25 mouse cellular contexts compared by ENCODE assay signal in genomic region chr15:8789000-8789399, GRCm38 (mm10).
A peak's percentile ranks its signal among the peaks of the same experiment; 100 is the strongest.
DNase-seq lines count a peak whose midpoint lies in the region; ATAC-seq lines count a peak whose summit lies in the region.
"Had no signal": no experiment of that assay in that cellular context is flagged by ENCODE, and none has a peak within 500 bp of the region (broad histone marks: within the 10 kb centered on the region; RNA-seq: fewer than 3 reads in every experiment).

No protein-coding gene starts in this region.

- no peak overlapping the region for H3K9ac ChIP-seq in forebrain, embryonic 14.5 days (ENCODE audit: low read length)
- H3K9ac ChIP-seq in lung, embryonic 16.5 days (ENCODE audit: low read length) = no peak overlapping the region
- no peak overlapping the region for H3K9ac ChIP-seq in midbrain, embryonic 16.5 days (ENCODE audit: low read depth, low read length)
- H3K9ac ChIP-seq in midbrain, embryonic 13.5 days (replicated peaks) = no peak overlapping the region
- H3K9ac ChIP-seq: heart, embryonic 15.5 days; kidney, embryonic 15.5 days; liver, embryonic 14.5 days; neural tube, embryonic 13.5 days had no signal

- ATAC-seq in forebrain, embryonic 14.5 days = no peak
- ATAC-seq in lung, embryonic 16.5 days (ENCODE audit: low read depth) = 0 out of 2 replicates have a peak, but pooled peaks have one; percentile 23
- ATAC-seq in midbrain, embryonic 16.5 days = peak; percentile 56
- no peak for ATAC-seq in midbrain, embryonic 13.5 days
- no peak for ATAC-seq in granulocyte monocyte progenitor cell, adult 5-6 weeks (replicated peaks; ENCODE audit: poor library complexity, severe bottlenecking)
- ATAC-seq: inflammation-experienced regulatory T-cells, adult 6 months had no signal

- DNase-seq in forebrain, embryonic 14.5 days (ENCODE audit: low spot score) = peak; percentile 43
- DNase-seq in forebrain, embryonic 10.5 days (ENCODE audit: extremely low spot score, low spot score) = no peak
- DNase-seq in lung, postnatal 14 days = no peak
- DNase-seq in heart, adult 9 months (ENCODE audit: low spot score in 2 of 2) = no peak
- DNase-seq: adrenal gland, postnatal 25 days; cerebellum, adult 18-20 months; gastrocnemius, postnatal 10 days; kidney, adult 18-20 months; kidney, postnatal 25 days; liver; lung, adult 2 months; right cerebral cortex, postnatal 4 days; thymus, adult 18-20 months; thymus, postnatal 25 days had no signal

- H3K4me2 ChIP-seq in forebrain, embryonic 14.5 days (ENCODE audit: low read length) = no peak overlapping the region
- H3K4me2 ChIP-seq in lung, embryonic 16.5 days (ENCODE audit: low read depth, low read length) = no peak overlapping the region
- no peak overlapping the region for H3K4me2 ChIP-seq in midbrain, embryonic 16.5 days (ENCODE audit: low read length)
- H3K4me2 ChIP-seq in midbrain, embryonic 13.5 days (replicated peaks) = no peak overlapping the region
- H3K4me2 ChIP-seq: heart, embryonic 15.5 days; kidney, embryonic 15.5 days; neural tube, embryonic 13.5 days had no signal

- H3K9me3 ChIP-seq in forebrain, embryonic 14.5 days (replicated peaks; ENCODE audit: control insufficient read depth, low read length) = no peaks in the 10 kb centered on the region
- H3K9me3 ChIP-seq in forebrain, embryonic 10.5 days = no peaks in the 10 kb centered on the region
- H3K9me3 ChIP-seq in lung, embryonic 16.5 days (ENCODE audit: control insufficient read depth, low read length) = no peaks in the 10 kb centered on the region
- no peaks in the 10 kb centered on the region for H3K9me3 ChIP-seq in midbrain, embryonic 16.5 days (replicated peaks; ENCODE audit: control insufficient read depth, low read length, poor library complexity, severe bottlenecking)
- H3K9me3 ChIP-seq in midbrain, embryonic 13.5 days = no peaks in the 10 kb centered on the region
- H3K9me3 ChIP-seq: heart, embryonic 10.5 days; heart, embryonic 15.5 days; kidney, embryonic 15.5 days; neural tube, embryonic 13.5 days had no signal

- WGBS in forebrain, embryonic 14.5 days = 22% methylated on average over 6 of the region's 6 CpGs
- WGBS in forebrain, embryonic 10.5 days = 55% methylated on average over 6 of the region's 6 CpGs
- WGBS in lung, embryonic 16.5 days = 63% methylated on average over 6 of the region's 6 CpGs
- 31% methylated on average over 6 of the region's 6 CpGs for WGBS in midbrain, embryonic 16.5 days
- 40% methylated on average over 6 of the region's 6 CpGs for WGBS in midbrain, embryonic 13.5 days

- peaks cover 9% of the 10 kb centered on the region; the same call in 1 of the 2 replicates for H3K4me1 ChIP-seq in forebrain, embryonic 14.5 days (ENCODE audit: control insufficient read depth, insufficient read depth, low read length)
- peaks cover 12% of the 10 kb centered on the region; the same call in 1 of the 2 replicates for H3K4me1 ChIP-seq in forebrain, embryonic 10.5 days
- peaks cover 4% of the 10 kb centered on the region; the same call in 1 of the 2 replicates for H3K4me1 ChIP-seq in lung, embryonic 16.5 days (replicated peaks; ENCODE audit: control insufficient read depth, insufficient read depth, low read length)
- no peaks in the 10 kb centered on the region for H3K4me1 ChIP-seq in midbrain, embryonic 16.5 days (ENCODE audit: control insufficient read depth, insufficient read depth, low read length)
- peaks cover 8% of the 10 kb centered on the region; the same call in 1 of the 2 replicates for H3K4me1 ChIP-seq in midbrain, embryonic 13.5 days (replicated peaks)
- H3K4me1 ChIP-seq: heart, embryonic 10.5 days; heart, embryonic 15.5 days; kidney, embryonic 15.5 days had no signal

- H3K4me3 ChIP-seq in forebrain, embryonic 14.5 days (ENCODE audit: low read depth, low read length) = no peak overlapping the region
- no peak overlapping the region for H3K4me3 ChIP-seq in forebrain, embryonic 10.5 days
- H3K4me3 ChIP-seq in lung, embryonic 16.5 days (ENCODE audit: low read length) = no peak overlapping the region
- no peak overlapping the region for H3K4me3 ChIP-seq in midbrain, embryonic 16.5 days (ENCODE audit: low read depth, low read length)
- no peak overlapping the region for H3K4me3 ChIP-seq in midbrain, embryonic 13.5 days (replicated peaks)
- H3K4me3 ChIP-seq: heart, embryonic 10.5 days; heart, embryonic 15.5 days; kidney, embryonic 15.5 days; neural tube, embryonic 13.5 days had no signal

- no peaks in the 10 kb centered on the region for H3K36me3 ChIP-seq in forebrain, embryonic 14.5 days (ENCODE audit: control insufficient read depth, insufficient read depth, low read length)
- H3K36me3 ChIP-seq in forebrain, embryonic 10.5 days (replicated peaks) = no peaks in the 10 kb centered on the region
- no peaks in the 10 kb centered on the region for H3K36me3 ChIP-seq in lung, embryonic 16.5 days (ENCODE audit: control insufficient read depth, insufficient read depth, low read length)
- no peaks in the 10 kb centered on the region for H3K36me3 ChIP-seq in midbrain, embryonic 16.5 days (ENCODE audit: control insufficient read depth, insufficient read depth, low read length)
- H3K36me3 ChIP-seq in midbrain, embryonic 13.5 days = no peaks in the 10 kb centered on the region
- H3K36me3 ChIP-seq: heart, embryonic 10.5 days; heart, embryonic 15.5 days; kidney, embryonic 15.5 days; neural tube, embryonic 13.5 days had no signal

- H3K27me3 ChIP-seq in forebrain, embryonic 14.5 days (replicated peaks; ENCODE audit: control insufficient read depth, insufficient read depth, low read length) = no peaks in the 10 kb centered on the region
- no peaks in the 10 kb centered on the region for H3K27me3 ChIP-seq in forebrain, embryonic 10.5 days (ENCODE audit: poor library complexity, severe bottlenecking)
- H3K27me3 ChIP-seq in lung, embryonic 16.5 days (ENCODE audit: control insufficient read depth, insufficient read depth, low read depth, low read length) = no peaks in the 10 kb centered on the region
- no peaks in the 10 kb centered on the region for H3K27me3 ChIP-seq in midbrain, embryonic 16.5 days (ENCODE audit: control insufficient read depth, insufficient read depth, low read depth, low read length)
- no peaks in the 10 kb centered on the region for H3K27me3 ChIP-seq in midbrain, embryonic 13.5 days
- H3K27me3 ChIP-seq: heart, embryonic 15.5 days; kidney, embryonic 15.5 days; neural tube, embryonic 13.5 days had no signal

- H3K27ac ChIP-seq in forebrain, embryonic 14.5 days (ENCODE audit: low read depth, low read length) = no peak overlapping the region
- no peak overlapping the region for H3K27ac ChIP-seq in forebrain, embryonic 10.5 days
- no peak overlapping the region for H3K27ac ChIP-seq in lung, embryonic 16.5 days (ENCODE audit: low read length)
- H3K27ac ChIP-seq in midbrain, embryonic 16.5 days (ENCODE audit: low read length) = no peak overlapping the region
- H3K27ac ChIP-seq in midbrain, embryonic 13.5 days = no peak overlapping the region
- H3K27ac ChIP-seq: heart, embryonic 10.5 days; heart, embryonic 15.5 days; kidney, embryonic 15.5 days; liver, embryonic 14.5 days; neural tube, embryonic 13.5 days; stomach, postnatal 0 days had no signal

Comparison
In these comparisons a context has a peak if more than half of its experiments do, and no peak if none do; other contexts are left out.
1. ATAC-seq: peak in lung, embryonic 16.5 days (single experiment) and midbrain, embryonic 16.5 days (single experiment); none in forebrain, embryonic 14.5 days (single experiment), midbrain, embryonic 13.5 days (single experiment) and granulocyte monocyte progenitor cell, adult 5-6 weeks (single experiment).